Mouse (Mus musculus): ENCODE results near the gene Gm21994. TPM values are rescaled to one million over a fixed set of nuclear protein-coding genes. Genes with fewer than 3 reads are reported as not detected.
A peak's percentile ranks its signal among the peaks of the same experiment; 100 is the strongest.
"Not testable (repeated sequence)": the region's sequence is repeated elsewhere in the genome, so short reads cannot be mapped to it uniquely, and the experiment has no call there.

The Gm21994 gene
- 5.0 and 5.5 TPM in 2 replicates for polyA plus RNA-seq (2015; fragmentation: Nextera tagmentation; extraction: Ambion mirVana)

DNA sequence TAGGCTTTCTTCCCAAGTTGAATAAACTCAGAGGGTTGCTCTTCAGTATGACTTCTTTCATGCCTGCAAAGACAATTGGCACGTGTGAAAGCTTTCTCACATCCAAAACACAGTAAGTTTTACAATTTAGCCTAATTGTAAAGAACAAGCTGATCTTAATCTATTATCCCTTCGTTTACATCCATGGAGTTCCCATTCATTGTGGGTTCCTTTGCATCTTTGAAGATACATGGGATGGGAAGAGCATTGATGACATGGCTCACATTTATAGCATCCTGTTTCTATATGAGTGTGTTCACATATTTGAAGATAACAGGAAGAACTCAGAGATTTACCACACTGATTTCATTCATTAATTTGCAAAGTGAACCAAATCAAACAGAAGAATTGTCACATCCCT lies at the start of gene Gm21994:
Gene Gm21994 (minus strand): TSS at position 101 of the 400 bp plus-strand sequence.
- H3K9me3 ChIP-seq; H3K27ac ChIP-seq; ATAC-seq; H3K9ac ChIP-seq; H3K4me3 ChIP-seq (replicated peaks); H3K4me2 ChIP-seq (replicated peaks); H3K36me3 ChIP-seq; H3K27me3 ChIP-seq (replicated peaks); H3K4me1 ChIP-seq (replicated peaks): not testable (repeated sequence)
- WGBS, result 62% methylated on average over 2 of the region's 2 CpGs

DNA sequence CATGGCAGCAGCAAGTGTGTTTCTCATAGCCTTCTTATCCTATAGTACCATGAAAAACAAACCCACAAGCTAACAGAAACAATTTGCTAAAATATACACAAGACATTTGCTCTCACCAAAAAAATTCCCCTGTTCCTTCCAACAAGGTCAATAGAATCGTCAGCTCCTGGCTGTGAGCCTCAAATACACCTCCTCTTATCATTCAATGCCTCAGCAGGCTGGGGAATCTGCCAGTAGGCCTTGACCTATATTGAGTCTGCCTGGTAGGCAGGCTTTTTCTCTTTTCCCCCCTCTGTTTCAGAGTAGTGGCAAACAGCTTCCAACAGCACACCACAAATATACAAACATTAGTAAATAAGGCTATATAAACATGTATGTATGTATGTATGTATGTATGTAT lies 43.7 kb upstream of the Gm21994 start:
- Histone ChIP-seq H3K9ac (no peak overlapping the region), H3K27me3 (replicated peaks) (no peaks in the 10 kb centered on the region), H3K36me3 (no peaks in the 10 kb centered on the region), H3K9me3 (no peaks in the 10 kb centered on the region), H3K4me3 (replicated peaks) (no peak overlapping the region), H3K4me1 (replicated peaks) (no peaks in the 10 kb centered on the region), H3K27ac (no peak overlapping the region), H3K4me2 (replicated peaks) (no peak overlapping the region)
- no peak for ATAC-seq
- 41% methylated on average over 1 of the region's 1 CpGs for WGBS

GRCm38 (mm10) chr2:150293669-150294068 lies 38.3 kb upstream of the Gm21994 start:
- H3K9me3 ChIP-seq, result no peaks in the 10 kb centered on the region
- H3K27ac ChIP-seq, result no peak overlapping the region
- no peaks in the 10 kb centered on the region for H3K27me3 ChIP-seq (replicated peaks)
- no peaks in the 10 kb centered on the region for H3K36me3 ChIP-seq
- ATAC-seq, result no peak
- WGBS, result 70% methylated on average over 6 of the region's 6 CpGs
- H3K9ac ChIP-seq, result no peak overlapping the region
- H3K4me3 ChIP-seq (replicated peaks), result no peak overlapping the region
- no peaks in the 10 kb centered on the region for H3K4me1 ChIP-seq (replicated peaks)
- no peak overlapping the region for H3K4me2 ChIP-seq (replicated peaks)

GRCm38 (mm10) chr2:150257291-150257690 lies 1.9 kb upstream of the Gm21994 start, which contains the start of gene Gm14124:
TSS of gene Gm14124 (plus strand) at chr2:150257517.
- not testable (repeated sequence) for H3K27me3 ChIP-seq (replicated peaks); H3K4me2 ChIP-seq (replicated peaks)

DNA sequence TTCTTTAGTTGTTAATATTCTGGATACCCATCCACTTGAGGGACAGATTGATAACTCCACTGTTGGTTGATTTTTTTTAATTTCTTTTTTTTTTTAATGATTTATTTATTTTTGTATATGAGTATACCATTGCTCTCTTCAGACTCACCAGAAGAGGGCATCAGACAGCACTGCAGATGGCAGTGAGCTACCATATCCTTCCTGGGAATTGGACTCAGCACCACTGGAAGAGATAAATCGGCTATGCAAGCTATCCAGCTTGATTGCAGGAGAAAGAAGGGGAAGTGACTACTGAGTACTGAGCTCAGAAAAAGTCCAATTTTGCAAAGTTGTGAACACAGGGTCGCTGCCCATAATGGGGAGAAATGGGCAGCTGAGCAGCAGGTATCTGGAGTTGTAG lies 1.5 kb upstream of the Gm21994 start:
- H3K36me3 ChIP-seq; H3K27ac ChIP-seq; H3K4me1 ChIP-seq (replicated peaks); ATAC-seq; H3K4me3 ChIP-seq (replicated peaks); H3K9ac ChIP-seq; H3K4me2 ChIP-seq (replicated peaks); H3K9me3 ChIP-seq; H3K27me3 ChIP-seq (replicated peaks): not testable (repeated sequence)
- WGBS, result 66% methylated on average over 2 of the region's 2 CpGs

More at GRCm38 (mm10) chr2:150257291-150257690, 1.9 kb upstream of the Gm21994 start, which contains the start of gene Gm14124:
- not testable (repeated sequence) for H3K4me3 ChIP-seq (replicated peaks); H3K9ac ChIP-seq; H3K4me1 ChIP-seq (replicated peaks); ATAC-seq; H3K36me3 ChIP-seq; H3K9me3 ChIP-seq; H3K27ac ChIP-seq
- WGBS, result 75% methylated on average over 4 of the region's 4 CpGs

DNA sequence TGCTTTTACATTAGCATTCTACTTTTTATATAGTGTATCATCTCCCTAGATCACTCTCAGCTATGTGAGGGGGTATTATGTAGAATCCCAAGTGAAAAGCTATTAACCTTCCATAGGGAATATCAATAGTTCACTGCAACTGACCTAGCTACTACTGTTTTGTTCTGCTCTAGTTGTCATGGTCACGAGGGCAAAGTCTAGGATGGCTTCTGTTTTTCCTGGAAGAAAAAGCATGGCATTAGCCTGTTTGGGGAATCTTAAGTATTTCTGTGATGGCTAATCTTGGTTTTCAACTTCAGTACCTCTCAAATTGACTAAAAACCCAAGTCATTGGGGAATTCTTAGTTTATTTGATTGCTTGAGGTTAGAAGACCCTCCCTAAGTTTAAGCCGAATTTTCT lies 12.2 kb downstream of the Gm21994 start:
- no peaks in the 10 kb centered on the region for H3K27me3 ChIP-seq (replicated peaks)
- WGBS, result 91% methylated on average over 2 of the region's 2 CpGs
- no peak overlapping the region for H3K9ac ChIP-seq
- H3K4me2 ChIP-seq (replicated peaks), result no peak overlapping the region
- no peak for ATAC-seq
- H3K4me1 ChIP-seq (replicated peaks), result no peaks in the 10 kb centered on the region
- H3K36me3 ChIP-seq, result peaks cover 1% of the 10 kb centered on the region; the same call in 1 of the 2 replicates
- H3K9me3 ChIP-seq, result 0 out of 2 replicates have a peak, but pooled peaks cover 4% of the 10 kb centered on the region
- no peak overlapping the region for H3K27ac ChIP-seq
- H3K4me3 ChIP-seq (replicated peaks), result no peak overlapping the region

DNA sequence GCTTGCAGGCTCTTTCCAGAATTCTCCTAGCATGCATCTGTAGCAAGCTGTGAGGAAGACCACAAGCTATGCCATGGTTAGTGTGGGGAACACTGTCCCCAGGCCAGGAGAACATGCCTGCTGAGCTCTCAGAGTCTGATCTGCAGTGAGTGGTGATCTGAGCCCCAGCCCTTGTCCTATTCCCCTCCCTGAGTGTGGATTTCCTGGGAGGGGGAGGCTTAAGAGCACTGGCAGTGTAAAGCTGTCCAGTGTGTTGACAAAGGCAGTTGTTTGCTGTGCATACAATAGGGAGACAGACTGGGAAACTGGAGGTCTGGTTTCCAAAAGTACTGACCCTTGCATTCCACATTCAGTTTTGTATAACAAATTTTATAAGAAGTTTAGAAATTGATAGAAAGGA lies 32.1 kb downstream of the Gm21994 start:
- H3K27me3 ChIP-seq (replicated peaks); H3K9ac ChIP-seq; H3K4me1 ChIP-seq (replicated peaks); H3K4me3 ChIP-seq (replicated peaks); H3K9me3 ChIP-seq; H3K27ac ChIP-seq; H3K36me3 ChIP-seq; H3K4me2 ChIP-seq (replicated peaks); ATAC-seq: not testable (repeated sequence)

DNA sequence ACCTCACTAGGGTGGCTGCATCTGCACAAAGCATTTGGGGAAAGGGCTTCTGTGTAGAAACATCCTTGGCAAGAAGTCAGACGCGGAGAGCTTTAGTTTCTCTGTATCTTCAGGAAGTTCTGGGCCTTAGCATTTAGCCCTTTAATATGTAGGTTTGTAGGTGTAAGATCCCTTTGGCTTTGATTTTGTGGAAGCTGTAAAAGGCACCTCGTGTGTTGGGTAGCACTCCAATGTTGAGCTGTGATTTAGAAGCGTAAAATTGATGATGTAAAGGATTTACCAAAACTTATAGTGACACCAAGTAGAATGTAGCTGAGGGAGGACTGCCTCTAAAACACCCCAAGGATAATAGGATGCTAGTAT lies 37.0 kb downstream of the Gm21994 start:
- H3K4me2 ChIP-seq (replicated peaks), result peak overlapping the region; percentile 58
- H3K4me3 ChIP-seq (replicated peaks), result peak overlapping the region; percentile 42
- H3K9ac ChIP-seq, result peak overlapping the region; percentile 44
- not testable (repeated sequence) for ATAC-seq; H3K9me3 ChIP-seq; H3K36me3 ChIP-seq; H3K27me3 ChIP-seq (replicated peaks); H3K4me1 ChIP-seq (replicated peaks)
- 10% methylated on average over 4 of the region's 4 CpGs for WGBS
- peak overlapping the region; percentile 67; the same call in 1 of the 2 replicates for H3K27ac ChIP-seq

DNA sequence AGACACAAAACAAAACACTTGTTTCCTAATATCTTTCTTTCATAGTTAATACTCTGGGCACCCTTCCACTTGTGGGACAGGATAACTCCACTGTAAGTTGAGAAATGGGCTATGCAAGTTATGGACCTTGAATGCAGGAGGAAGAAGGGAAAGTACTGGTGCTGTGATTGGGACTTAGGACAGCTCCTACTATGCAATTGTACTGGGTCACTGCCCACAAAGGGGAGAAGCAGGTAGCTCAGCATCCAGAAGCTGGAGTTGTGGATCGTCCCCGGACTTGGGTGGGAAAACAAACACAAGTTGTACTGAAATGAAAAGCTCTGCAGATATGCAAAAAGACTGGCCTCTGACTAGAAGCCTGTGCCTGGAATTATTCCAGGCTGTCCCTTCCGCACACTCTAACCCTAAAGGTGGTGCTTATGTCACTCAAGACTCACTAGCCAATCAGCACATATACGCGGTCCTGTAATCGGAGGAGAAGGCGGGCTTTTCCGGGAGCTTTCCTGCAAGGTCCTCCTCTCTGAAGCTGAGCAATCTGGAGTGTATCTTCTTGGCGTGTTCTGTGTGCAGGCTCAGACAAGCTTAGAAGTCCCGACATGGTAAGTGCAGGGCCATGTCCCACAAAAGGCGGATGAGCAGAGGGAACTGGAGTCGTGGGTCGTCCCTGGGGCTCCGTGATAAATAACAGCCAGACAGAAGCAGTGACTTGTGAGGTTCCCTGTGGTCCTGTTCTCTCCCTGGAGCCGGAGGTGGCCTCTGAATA lies 37.6 kb downstream of the Gm21994 start, which contains the start of gene Zfp937:
Gene Zfp937 (plus strand): TSS at position 474 of the 763 bp plus-strand sequence.
- Histone ChIP-seq H3K4me2 (replicated peaks) (peak within 1 kb of the TSS; percentile 58), H3K9ac (peak within 1 kb of the TSS; percentile 44), H3K4me3 (replicated peaks) (peak within 1 kb of the TSS; percentile 42), H3K27ac (peak within 1 kb of the TSS; percentile 67)
- ATAC-seq, result peak; percentile 100
- H3K9me3 ChIP-seq; H3K36me3 ChIP-seq; H3K4me1 ChIP-seq (replicated peaks); H3K27me3 ChIP-seq (replicated peaks): not testable (repeated sequence)
- under 1% methylated on average over 15 of the region's 15 CpGs for WGBS

Other genes with a start within 250 kb of the Gm21994 start
- 6.1 and 6.4 TPM in 2 replicates for gene Zfp120, start 118.9 kb downstream of the Gm21994 start, polyA plus RNA-seq (2015; fragmentation: Nextera tagmentation; extraction: Ambion mirVana)
- not detected in 2 replicates for gene Gm10770, start 75.9 kb downstream of the Gm21994 start, polyA plus RNA-seq (2015; fragmentation: Nextera tagmentation; extraction: Ambion mirVana)
- gene Gm14139, start 73.8 kb downstream of the Gm21994 start, polyA plus RNA-seq (2015; fragmentation: Nextera tagmentation; extraction: Ambion mirVana), result 0.13 TPM in 1 of 2 replicates, not detected in the other
- 8.9 and 9.7 TPM in 2 replicates for gene Zfp937, start 37.5 kb downstream of the Gm21994 start, polyA plus RNA-seq (2015; fragmentation: Nextera tagmentation; extraction: Ambion mirVana)
- gene Gm14124, start 1.9 kb upstream of the Gm21994 start, polyA plus RNA-seq (2015; fragmentation: Nextera tagmentation; extraction: Ambion mirVana), result 0.11 TPM in 1 of 2 replicates, not detected in the other
- gene Gm10130, start 68.1 kb upstream of the Gm21994 start, polyA plus RNA-seq (2015; fragmentation: Nextera tagmentation; extraction: Ambion mirVana), result 2.5 and 4.2 TPM in 2 replicates
- gene 3300002I08Rik, start 107.2 kb upstream of the Gm21994 start, polyA plus RNA-seq (2015; fragmentation: Nextera tagmentation; extraction: Ambion mirVana), result 4.7 and 6.5 TPM in 2 replicates
- gene Zfp442, start 195.9 kb upstream of the Gm21994 start, polyA plus RNA-seq (2015; fragmentation: Nextera tagmentation; extraction: Ambion mirVana), result 5.0 and 6.4 TPM in 2 replicates
- gene Zfp345, start 229.5 kb upstream of the Gm21994 start, polyA plus RNA-seq (2015; fragmentation: Nextera tagmentation; extraction: Ambion mirVana), result not detected in 2 replicates